Mouse (Mus musculus) thymus, adult 2 months (tissue): ENCODE results near the gene Tpk1.

ENCODE experiments used
- CTCF ChIP-seq: fragments of 200-500 bp; IDR thresholded peaks from 2 replicates; pipeline ENCODE4 v1.5.1; 2012; ENCODE audit warnings: mild to moderate bottlenecking, control low read depth, low read length, moderate library complexity, borderline replicate concordance; ENCODE audit not compliant: control insufficient read depth, poor library complexity, insufficient read depth; ENCODE audit errors: extremely low read depth
- POLR2A ChIP-seq: fragments of 200-500 bp; IDR thresholded peaks from 2 replicates; pipeline ENCODE4 v1.6.1; 2012; ENCODE audit warnings: mild to moderate bottlenecking, low read length, control low read depth, moderate library complexity; ENCODE audit not compliant: control insufficient read depth, poor library complexity, insufficient read depth; ENCODE audit errors: extremely low read depth

- no peak for TF ChIP-seq POLR2A
- no peak for TF ChIP-seq CTCF
Measured at GRCm38 (mm10) chr6:43532822-43533221, 133.3 kb downstream of the Tpk1 start.
